ENCODE assay signal across 10 mouse cellular contexts in genomic region chr16:52094735-52095459, GRCm38 (mm10).
DNase-seq lines count a peak whose midpoint lies in the region; ATAC-seq lines count a peak whose summit lies in the region.
"Had no signal": no experiment of that assay in that cellular context is flagged by ENCODE, and none has a peak within 500 bp of the region (broad histone marks: within the 10 kb centered on the region; RNA-seq: fewer than 3 reads in every experiment).

No protein-coding gene starts in this region.

- DNase-seq in kidney, postnatal 14 days, result peak; percentile 34
- peak; percentile 62 to 72 for DNase-seq in natural killer cell, adult 2 months (ENCODE audit: low spot score in 2 of 2)
- no peak for DNase-seq in thymus, postnatal 25 days
- DNase-seq in cerebellum, postnatal 14 days, result no peak

- no peak overlapping the region for H3K9ac ChIP-seq in kidney, embryonic 14.5 days (ENCODE audit: low read depth, low read length)
- no peak overlapping the region for H3K9ac ChIP-seq in heart, embryonic 16.5 days (ENCODE audit: low read length)
- no peak overlapping the region for H3K9ac ChIP-seq in kidney, embryonic 15.5 days
- H3K9ac ChIP-seq: stomach, embryonic 15.5 days had no signal

- no peak overlapping the region for H3K27ac ChIP-seq in kidney, embryonic 14.5 days (ENCODE audit: low read depth, low read length)
- H3K27ac ChIP-seq in brown adipose tissue, adult 24 weeks (replicated peaks; ENCODE audit: low read depth, low read length), result peak overlapping the region; percentile 82
- H3K27ac ChIP-seq in heart, embryonic 16.5 days (ENCODE audit: low read length), result peak overlapping the region; percentile 78
- H3K27ac ChIP-seq in kidney, embryonic 15.5 days, result no peak overlapping the region
- H3K27ac ChIP-seq: macrophage; stomach, embryonic 15.5 days had no signal

- H3K27me3 ChIP-seq in kidney, embryonic 14.5 days (ENCODE audit: control insufficient read depth, insufficient read depth, low read length), result no peaks in the 10 kb centered on the region
- no peaks in the 10 kb centered on the region for H3K27me3 ChIP-seq in heart, embryonic 16.5 days (ENCODE audit: control insufficient read depth, insufficient read depth, low read length)
- H3K27me3 ChIP-seq in kidney, embryonic 15.5 days, result no peaks in the 10 kb centered on the region
- H3K27me3 ChIP-seq: stomach, embryonic 15.5 days had no signal

- no peak overlapping the region for H3K4me3 ChIP-seq in kidney, embryonic 14.5 days (ENCODE audit: low read length)
- H3K4me3 ChIP-seq in brown adipose tissue, adult 24 weeks (ENCODE audit: insufficient read depth, low read depth, low read length), result no peak overlapping the region
- no peak overlapping the region for H3K4me3 ChIP-seq in heart, embryonic 16.5 days (ENCODE audit: low read length)
- no peak overlapping the region for H3K4me3 ChIP-seq in kidney, embryonic 15.5 days (replicated peaks)
- H3K4me3 ChIP-seq: stomach, embryonic 15.5 days had no signal

- no peak for ATAC-seq in kidney, embryonic 14.5 days (ENCODE audit: low FRiP score, low TSS enrichment)
- no peak for ATAC-seq in heart, embryonic 16.5 days (replicated peaks; ENCODE audit: extremely low read depth, insufficient read depth, low FRiP score)
- no peak for ATAC-seq in kidney, embryonic 15.5 days (replicated peaks; ENCODE audit: low FRiP score)

- WGBS in kidney, embryonic 14.5 days, result 90% methylated on average over 10 of the region's 10 CpGs
- whole genome bisulfite sequencing in heart, embryonic 16.5 days, result 60% methylated on average over 10 of the region's 10 CpGs
- WGBS in kidney, embryonic 15.5 days, result 88% methylated on average over 10 of the region's 10 CpGs

- peaks cover 4% of the 10 kb centered on the region; the same call in 1 of the 2 replicates for H3K36me3 ChIP-seq in kidney, embryonic 14.5 days (ENCODE audit: control insufficient read depth, insufficient read depth, low read length)
- 0 out of 2 replicates have a peak, but pooled peaks cover 4% of the 10 kb centered on the region for H3K36me3 ChIP-seq in heart, embryonic 16.5 days (ENCODE audit: control insufficient read depth, insufficient read depth)
- H3K36me3 ChIP-seq in kidney, embryonic 15.5 days, result peaks cover 16% of the 10 kb centered on the region
- H3K36me3 ChIP-seq: stomach, embryonic 15.5 days had no signal

- no peak overlapping the region for H3K4me2 ChIP-seq in kidney, embryonic 14.5 days (replicated peaks; ENCODE audit: low read depth, low read length)
- H3K4me2 ChIP-seq in heart, embryonic 16.5 days (ENCODE audit: low read depth, low read length), result 0 out of 2 replicates have a peak overlapping the region, but pooled peaks have one; percentile 10
- no peak overlapping the region for H3K4me2 ChIP-seq in kidney, embryonic 15.5 days
- H3K4me2 ChIP-seq: stomach, embryonic 15.5 days had no signal

- no peaks in the 10 kb centered on the region for H3K9me3 ChIP-seq in kidney, embryonic 14.5 days (ENCODE audit: control insufficient read depth, low read length)
- H3K9me3 ChIP-seq in heart, embryonic 16.5 days (replicated peaks; ENCODE audit: control insufficient read depth, low read length), result no peaks in the 10 kb centered on the region
- H3K9me3 ChIP-seq in kidney, embryonic 15.5 days (replicated peaks), result no peaks in the 10 kb centered on the region
- H3K9me3 ChIP-seq: stomach, embryonic 15.5 days had no signal

- H3K4me1 ChIP-seq in kidney, embryonic 14.5 days (ENCODE audit: control insufficient read depth, insufficient read depth, low read length), result peaks cover 15% of the 10 kb centered on the region
- H3K4me1 ChIP-seq in brown adipose tissue, adult 24 weeks (ENCODE audit: control insufficient read depth, insufficient read depth, insufficient read length, low read length), result peaks cover 30% of the 10 kb centered on the region
- H3K4me1 ChIP-seq in heart, embryonic 16.5 days (ENCODE audit: control insufficient read depth, insufficient read depth, low read length), result peaks cover 38% of the 10 kb centered on the region
- H3K4me1 ChIP-seq in kidney, embryonic 15.5 days, result peaks cover 23% of the 10 kb centered on the region

Comparison
In these comparisons a context has a peak if more than half of its experiments do, and no peak if none do; other contexts are left out.
1. DNase-seq: peak in kidney, postnatal 14 days (single experiment) and natural killer cell, adult 2 months (2 of 2); none in thymus, postnatal 25 days (single experiment) and cerebellum, postnatal 14 days (0 of 2).
2. H3K27ac ChIP-seq: peak in brown adipose tissue, adult 24 weeks (single experiment) and heart, embryonic 16.5 days (single experiment); none in kidney, embryonic 14.5 days (single experiment) and kidney, embryonic 15.5 days (single experiment).